Mouse (Mus musculus): ENCODE data around the gene Rap1gds1.

Gene Rap1gds1

GRCm38 (mm10) chr3:138937241-138937640 lies 137.8 kb downstream of the Rap1gds1 start:
- DNase-seq: no peak

GRCm38 (mm10) chr3:138936780-138937179 lies 138.2 kb downstream of the Rap1gds1 start:
- DNase-seq: no peak

GRCm38 (mm10) chr3:138927437-138927836 lies 147.6 kb downstream of the Rap1gds1 start:
- no peak for DNase-seq

GRCm38 (mm10) chr3:138926161-138926560 lies 148.8 kb downstream of the Rap1gds1 start:
- no peak for DNase-seq

- DNase-seq: no peak
Observed at GRCm38 (mm10) chr3:138918241-138918640, 156.8 kb downstream of the Rap1gds1 start.

GRCm38 (mm10) chr3:138917016-138917415 lies 158.0 kb downstream of the Rap1gds1 start:
- DNase-seq: no peak

- DNase-seq: no peak
Observed at GRCm38 (mm10) chr3:138916591-138916990, 158.4 kb downstream of the Rap1gds1 start.

- DNase-seq: peak; percentile 23 to 30
Observed at GRCm38 (mm10) chr3:138914626-138915288, 160.2 kb downstream of the Rap1gds1 start.

GRCm38 (mm10) chr3:138912504-138912903 lies 162.5 kb downstream of the Rap1gds1 start:
- no peak for DNase-seq

GRCm38 (mm10) chr3:138909313-138909712 lies 165.7 kb downstream of the Rap1gds1 start:
- no peak for DNase-seq

- peak; percentile 27 to 59 for DNase-seq
Observed at GRCm38 (mm10) chr3:138906112-138906880, 168.7 kb downstream of the Rap1gds1 start.

GRCm38 (mm10) chr3:138905678-138906077 lies 169.3 kb downstream of the Rap1gds1 start:
- no peak for DNase-seq

- no peak for DNase-seq
Observed at GRCm38 (mm10) chr3:138900571-138901141, 174.3 kb downstream of the Rap1gds1 start.

GRCm38 (mm10) chr3:138898055-138898454 lies 176.9 kb downstream of the Rap1gds1 start:
- no peak for DNase-seq

GRCm38 (mm10) chr3:138897500-138897899 lies 177.5 kb downstream of the Rap1gds1 start:
- DNase-seq: no peak

- DNase-seq: no peak
Observed at GRCm38 (mm10) chr3:138893520-138893919, 181.5 kb downstream of the Rap1gds1 start.

GRCm38 (mm10) chr3:138889769-138890295 lies 185.2 kb downstream of the Rap1gds1 start:
- no peak for DNase-seq

- DNase-seq: no peak
Observed at GRCm38 (mm10) chr3:138889214-138889613, 185.8 kb downstream of the Rap1gds1 start.

- DNase-seq: no peak
Observed at GRCm38 (mm10) chr3:138886121-138886520, 188.9 kb downstream of the Rap1gds1 start.

GRCm38 (mm10) chr3:138881725-138882347 lies 193.2 kb downstream of the Rap1gds1 start:
- no peak for DNase-seq

GRCm38 (mm10) chr3:138880999-138881724 lies 193.8 kb downstream of the Rap1gds1 start:
- DNase-seq: no peak

- DNase-seq: no peak
Observed at GRCm38 (mm10) chr3:138877741-138878140, 197.3 kb downstream of the Rap1gds1 start.
